Mouse (Mus musculus) neural tube, embryonic 15.5 days (tissue): ENCODE results near the gene Cdkn2b. TPM values are rescaled to one million over a fixed set of nuclear protein-coding genes. Genes with fewer than 3 reads are reported as not detected.
A peak's percentile ranks its signal among the peaks of the same experiment; 100 is the strongest.

ENCODE experiments used
- ATAC-seq: fragments of 200-750 bp; cut with Nextera tagmentation; 2 replicates; pipeline ENCODE4 v1.8.0; 2017; ENCODE audit warnings: mild to moderate bottlenecking, moderate TSS enrichment, moderate library complexity; ENCODE audit not compliant: low FRiP score
- H3K27ac ChIP-seq: fragments of 300-500 bp; sonication (generic); replicated peaks from 2 replicates; pipeline ENCODE4 v1.5.1; 2015; ENCODE audit warnings: mild to moderate bottlenecking, inconsistent platforms
- H3K27me3 ChIP-seq: fragments of 300-500 bp; sonication (generic); replicated peaks from 2 replicates; pipeline ENCODE4 v1.6.1; 2015; ENCODE audit warnings: inconsistent platforms
- H3K36me3 ChIP-seq: fragments of 300-500 bp; sonication (generic); 2 replicates; pipeline ENCODE4 v1.6.1; 2015; ENCODE audit warnings: inconsistent platforms
- H3K4me1 ChIP-seq: fragments of 300-500 bp; sonication (generic); 2 replicates; pipeline ENCODE4 v1.6.1; 2015; ENCODE audit warnings: inconsistent platforms
- H3K4me2 ChIP-seq: fragments of 300-500 bp; sonication (generic); 2 replicates; pipeline ENCODE4 v1.6.1; 2015; ENCODE audit warnings: inconsistent platforms, mild to moderate bottlenecking, moderate library complexity
- H3K4me3 ChIP-seq: fragments of 300-500 bp; sonication (generic); replicated peaks from 2 replicates; pipeline ENCODE4 v1.5.1; 2015; ENCODE audit warnings: mild to moderate bottlenecking, inconsistent platforms
- H3K9ac ChIP-seq: fragments of 300-500 bp; sonication (generic); replicated peaks from 2 replicates; pipeline ENCODE4 v1.6.1; 2015; ENCODE audit warnings: mild to moderate bottlenecking, inconsistent platforms
- H3K9me3 ChIP-seq: fragments of 300-500 bp; sonication (generic); replicated peaks from 2 replicates; pipeline ENCODE4 v1.6.1; 2016; ENCODE audit warnings: inconsistent platforms
- WGBS: fragments of 180-500 bp; shearing (Covaris S2); methylation state at CpG from one replicate; pipeline ENCODE4 v1.1.7; 2015; ENCODE audit warnings: mixed read lengths; 5-methylcytosine and 5-hydroxymethylcytosine counted together
- polyA plus RNA-seq: library from polyadenylated mRNA; unstranded; fragments of >200 nt; fragmentation: Nextera tagmentation; extraction: Ambion mirVana; gene quantifications from 2 replicates; pipeline ENCODE4 v1.2.1, GENCODE M21; 2015

Gene Cdkn2b
- polyA plus RNA-seq, 1 experiment from 2014 or later, result 0.93 TPM

- no peak overlapping the region for H3K4me2 ChIP-seq
- WGBS, result 34% methylated on average over 7 of the region's 7 CpGs
These were observed 25.2 kb downstream of the Cdkn2b start for GRCm38 (mm10) chr4:89285688-89286087.

DNA sequence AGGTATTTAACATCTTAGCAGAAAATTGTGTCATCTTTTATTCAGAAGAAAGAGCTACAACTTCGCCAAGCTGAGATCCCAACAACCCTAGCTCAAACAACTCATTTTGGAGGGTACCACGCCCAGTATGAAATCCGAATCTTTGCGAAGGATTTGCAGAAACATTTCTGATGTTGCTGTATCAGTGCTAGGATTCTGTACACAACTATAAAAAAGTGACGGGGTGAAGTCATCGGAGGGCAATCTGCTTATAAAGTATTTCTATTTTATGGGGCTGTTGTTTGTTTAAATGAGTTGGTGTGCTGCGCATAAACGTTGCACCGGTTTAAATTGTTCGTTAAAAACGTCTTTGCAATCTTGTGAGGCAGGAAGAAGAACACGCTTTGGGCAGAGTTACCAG is 28.2 kb downstream of the Cdkn2b start:
- H3K9ac ChIP-seq, result no peak overlapping the region
- WGBS, result 1% methylated on average over 12 of the region's 12 CpGs
- H3K4me2 ChIP-seq, result no peak overlapping the region
- H3K4me3 ChIP-seq, result no peak overlapping the region
- no peak for ATAC-seq
- no peaks in the 10 kb centered on the region for H3K9me3 ChIP-seq
- H3K4me1 ChIP-seq, result no peaks in the 10 kb centered on the region
- no peaks in the 10 kb centered on the region for H3K36me3 ChIP-seq
- no peak overlapping the region for H3K27ac ChIP-seq
- H3K27me3 ChIP-seq, result peaks cover 83% of the 10 kb centered on the region

More at GRCm38 (mm10) chr4:89285688-89286087, 25.2 kb downstream of the Cdkn2b start:
- peaks cover 84% of the 10 kb centered on the region for H3K27me3 ChIP-seq
- H3K36me3 ChIP-seq, result no peaks in the 10 kb centered on the region
- no peak for ATAC-seq
- H3K9ac ChIP-seq, result no peak overlapping the region
- no peaks in the 10 kb centered on the region for H3K4me1 ChIP-seq
- no peaks in the 10 kb centered on the region for H3K9me3 ChIP-seq
- no peak overlapping the region for H3K27ac ChIP-seq
- H3K4me3 ChIP-seq, result no peak overlapping the region

- Histone ChIP-seq H3K9ac (no peak overlapping the region), H3K27ac (no peak overlapping the region), H3K36me3 (no peaks in the 10 kb centered on the region), H3K27me3 (peaks cover 85% of the 10 kb centered on the region), H3K4me3 (no peak overlapping the region), H3K9me3 (no peaks in the 10 kb centered on the region), H3K4me2 (0 out of 2 replicates have a peak overlapping the region, but pooled peaks have one; percentile 8), H3K4me1 (no peaks in the 10 kb centered on the region)
- ATAC-seq, result 0 out of 2 replicates have a peak, but pooled peaks have one; percentile 38
- 0% methylated on average over 25 of the region's 25 CpGs for WGBS
These were observed 28.7 kb downstream of the Cdkn2b start for GRCm38 (mm10) chr4:89282036-89282566.

- peaks cover 87% of the 10 kb centered on the region for H3K27me3 ChIP-seq
- no peaks in the 10 kb centered on the region for H3K36me3 ChIP-seq
- H3K9ac ChIP-seq, result no peak overlapping the region
- WGBS, result 2% methylated on average over 7 of the region's 7 CpGs
- no peaks in the 10 kb centered on the region for H3K9me3 ChIP-seq
- no peak for ATAC-seq
- H3K4me1 ChIP-seq, result no peaks in the 10 kb centered on the region
- H3K4me2 ChIP-seq, result no peak overlapping the region
- no peak overlapping the region for H3K27ac ChIP-seq
- H3K4me3 ChIP-seq, result no peak overlapping the region
These were observed 29.6 kb downstream of the Cdkn2b start for GRCm38 (mm10) chr4:89281236-89281635.

- Histone ChIP-seq H3K4me1 (no peaks in the 10 kb centered on the region), H3K36me3 (no peaks in the 10 kb centered on the region), H3K9me3 (no peaks in the 10 kb centered on the region), H3K27me3 (peaks cover 91% of the 10 kb centered on the region), H3K27ac (no peak overlapping the region), H3K4me2 (no peak overlapping the region), H3K4me3 (no peak overlapping the region), H3K9ac (no peak overlapping the region)
- WGBS, result 0% methylated on average over 2 of the region's 2 CpGs
- ATAC-seq, result no peak
These were observed 31.2 kb downstream of the Cdkn2b start for GRCm38 (mm10) chr4:89279641-89280040.

GRCm38 (mm10) chr4:89277381-89277940 is 33.4 kb downstream of the Cdkn2b start:
- Histone ChIP-seq H3K27me3 (peaks cover 95% of the 10 kb centered on the region), H3K4me2 (no peak overlapping the region), H3K36me3 (no peaks in the 10 kb centered on the region), H3K4me1 (no peaks in the 10 kb centered on the region), H3K9me3 (no peaks in the 10 kb centered on the region), H3K4me3 (no peak overlapping the region), H3K9ac (no peak overlapping the region), H3K27ac (no peak overlapping the region)
- WGBS, result 4% methylated on average over 5 of the region's 5 CpGs
- no peak for ATAC-seq

DNA sequence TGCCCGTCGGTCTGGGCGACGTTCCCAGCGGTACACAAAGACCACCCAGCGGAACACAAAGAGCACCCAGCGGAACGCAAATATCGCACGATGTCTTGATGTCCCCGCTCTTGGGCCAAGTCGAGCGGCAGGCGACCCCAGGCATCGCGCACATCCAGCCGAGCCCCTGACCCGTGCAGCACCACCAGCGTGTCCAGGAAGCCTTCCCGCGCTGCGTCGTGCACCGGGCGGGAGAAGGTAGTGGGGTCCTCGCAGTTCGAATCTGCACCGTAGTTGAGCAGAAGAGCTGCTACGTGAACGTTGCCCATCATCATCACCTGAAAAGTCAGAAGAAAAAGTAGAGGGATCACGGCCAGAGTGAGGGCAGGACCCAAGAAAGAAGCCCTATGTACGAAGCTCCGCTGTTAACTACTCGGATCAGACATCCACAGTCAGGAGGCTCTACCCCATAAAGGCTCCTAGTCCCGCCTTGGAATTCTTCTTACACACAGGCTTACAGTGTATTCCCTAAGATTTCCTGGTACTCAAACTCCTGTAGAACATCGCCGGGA is 34.1 kb downstream of the Cdkn2b start:
- H3K27ac ChIP-seq, result no peak overlapping the region
- H3K4me2 ChIP-seq, result no peak overlapping the region
- H3K9me3 ChIP-seq, result no peaks in the 10 kb centered on the region
- H3K4me3 ChIP-seq, result no peak overlapping the region
- H3K36me3 ChIP-seq, result no peaks in the 10 kb centered on the region
- under 1% methylated on average over 37 of the region's 37 CpGs for WGBS
- no peaks in the 10 kb centered on the region for H3K4me1 ChIP-seq
- no peak overlapping the region for H3K9ac ChIP-seq
- no peak for ATAC-seq
- peaks cover 95% of the 10 kb centered on the region for H3K27me3 ChIP-seq

- 0 out of 2 replicates have a peak, but pooled peaks have one; percentile 36 for ATAC-seq
- under 1% methylated on average over 25 of the region's 25 CpGs for WGBS
- H3K27ac ChIP-seq, result no peak overlapping the region
These were observed 34.8 kb downstream of the Cdkn2b start for GRCm38 (mm10) chr4:89275811-89276584.

DNA sequence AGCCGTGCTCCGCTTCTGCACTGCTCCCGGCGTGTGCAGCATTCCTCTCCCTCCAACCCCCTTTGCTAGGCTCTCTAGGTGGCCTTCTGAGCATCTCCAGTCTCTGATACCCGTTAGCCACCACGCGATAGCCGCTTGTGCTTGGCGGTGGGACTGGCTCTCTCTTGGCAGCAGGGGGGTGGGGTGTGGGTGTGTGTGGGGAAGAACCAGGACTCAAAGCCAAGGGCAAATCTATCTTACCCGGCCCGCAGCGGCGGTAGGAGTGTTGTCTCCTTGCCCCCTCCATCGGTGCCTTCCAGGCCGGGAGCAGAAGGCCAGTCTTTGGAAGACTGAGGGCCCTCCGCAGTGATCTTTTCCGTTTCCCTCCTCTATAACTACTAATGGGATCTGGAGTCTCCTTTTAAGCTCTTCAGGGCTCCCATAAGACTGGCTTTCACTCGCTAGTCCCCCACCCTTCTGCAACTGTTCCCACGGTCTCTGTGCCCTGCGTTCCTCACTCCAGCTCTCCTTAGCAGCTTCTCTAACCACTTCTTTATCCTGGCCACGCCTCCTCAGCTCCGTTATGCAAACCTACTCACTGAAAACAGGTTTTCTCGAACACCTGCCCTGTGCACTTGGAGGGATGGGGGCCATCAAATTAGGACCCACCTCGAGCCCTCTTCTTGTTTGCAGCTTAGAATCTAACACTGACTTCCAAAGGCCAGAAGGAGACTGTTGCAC is 35.9 kb downstream of the Cdkn2b start:
- Histone ChIP-seq H3K27me3 (peaks cover 93% of the 10 kb centered on the region), H3K9ac (no peak overlapping the region), H3K36me3 (no peaks in the 10 kb centered on the region), H3K4me2 (no peak overlapping the region), H3K27ac (no peak overlapping the region), H3K4me1 (no peaks in the 10 kb centered on the region), H3K9me3 (no peaks in the 10 kb centered on the region), H3K4me3 (no peak overlapping the region)
- WGBS, result under 1% methylated on average over 24 of the region's 24 CpGs
- 0 out of 2 replicates have a peak, but pooled peaks have one; percentile 30 for ATAC-seq

More at GRCm38 (mm10) chr4:89275811-89276584, 34.8 kb downstream of the Cdkn2b start:
- Histone ChIP-seq H3K9ac (no peak overlapping the region), H3K4me1 (no peaks in the 10 kb centered on the region), H3K36me3 (no peaks in the 10 kb centered on the region), H3K4me3 (no peak overlapping the region), H3K4me2 (no peak overlapping the region), H3K9me3 (no peaks in the 10 kb centered on the region), H3K27me3 (peaks cover 92% of the 10 kb centered on the region)

DNA sequence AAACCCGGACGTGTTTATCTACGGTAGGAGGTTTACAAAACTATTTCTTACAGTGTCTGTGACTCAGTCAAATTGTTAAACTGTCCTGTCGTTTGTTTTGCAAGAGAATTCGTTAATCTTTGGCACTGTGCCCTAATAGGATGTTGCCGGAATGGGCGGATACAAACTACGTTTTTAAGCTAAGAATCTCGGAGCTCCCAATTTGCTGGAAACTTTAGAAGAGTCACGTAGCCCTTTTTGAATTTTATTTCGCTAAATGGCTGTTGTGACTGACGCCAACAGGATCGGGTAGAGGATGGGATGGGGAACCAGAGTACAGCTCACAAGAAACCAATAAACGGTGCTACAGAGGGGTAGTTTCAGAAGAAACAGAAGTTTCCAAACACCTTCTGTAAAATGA is 36.8 kb downstream of the Cdkn2b start:
- Histone ChIP-seq H3K4me3 (no peak overlapping the region), H3K4me1 (no peaks in the 10 kb centered on the region), H3K36me3 (no peaks in the 10 kb centered on the region), H3K27ac (no peak overlapping the region), H3K9ac (no peak overlapping the region), H3K9me3 (no peaks in the 10 kb centered on the region), H3K27me3 (peaks cover 89% of the 10 kb centered on the region), H3K4me2 (no peak overlapping the region)
- WGBS, result under 1% methylated on average over 14 of the region's 14 CpGs
- ATAC-seq, result no peak

DNA sequence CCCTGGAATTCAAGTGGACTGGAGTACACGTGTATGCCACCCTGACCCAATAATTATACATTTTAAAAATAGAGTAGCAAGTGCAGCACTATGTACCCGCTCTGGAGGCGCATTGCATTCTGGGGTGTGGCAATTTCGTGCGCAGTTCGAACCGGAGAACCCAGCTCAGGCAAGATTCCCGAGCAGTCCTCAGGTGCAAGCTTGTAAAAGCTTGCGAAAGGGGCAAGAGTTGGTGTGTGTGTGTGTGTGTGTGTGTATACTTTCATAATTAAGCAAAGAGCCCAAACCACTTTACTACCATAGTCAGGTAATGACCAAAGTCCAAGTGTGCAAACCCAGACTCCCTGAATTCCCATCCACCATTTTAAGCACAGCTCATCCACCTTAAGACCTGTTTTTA is 37.3 kb downstream of the Cdkn2b start:
- Histone ChIP-seq H3K4me1 (no peaks in the 10 kb centered on the region), H3K4me2 (no peak overlapping the region), H3K4me3 (no peak overlapping the region), H3K9me3 (no peaks in the 10 kb centered on the region), H3K36me3 (no peaks in the 10 kb centered on the region), H3K9ac (no peak overlapping the region), H3K27me3 (peaks cover 89% of the 10 kb centered on the region), H3K27ac (no peak overlapping the region)
- WGBS, result under 1% methylated on average over 9 of the region's 9 CpGs
- no peak for ATAC-seq
